Mouse (Mus musculus) gastrocnemius, adult 2 months (tissue): ENCODE data around the gene Stk31. TPM values are rescaled to one million over a fixed set of nuclear protein-coding genes. Genes with fewer than 3 reads are reported as not detected.

Experiments
- DNase-seq: peaks from one replicate; pipeline ENCODE4 v3.0.0; 2022
- H3K27ac ChIP-seq: fragments of 200-600 bp; 2 replicates; pipeline ENCODE4 v1.8.1; 2022; ENCODE audit warnings: mild to moderate bottlenecking
- H3K4me3 ChIP-seq: fragments of 200-600 bp; 2 replicates; pipeline ENCODE4 v1.8.1; 2022; ENCODE audit warnings: mild to moderate bottlenecking, moderate library complexity
- CTCF ChIP-seq: fragments of 200-600 bp; IDR thresholded peaks from 2 replicates; pipeline ENCODE4 v1.8.1; 2022; ENCODE audit warnings: antibody characterized with exemption, mild to moderate bottlenecking, moderate library complexity
- intact Hi-C: fragments of 180-260 bp; cut with DNase I; formaldehyde crosslinking; loops from one replicate; pipeline ENCODE4 v1.15.1; 2025
- long read RNA-seq, 2 experiments: library from polyadenylated mRNA; stranded (forward); transcript quantifications; one replicate each; pipeline ENCODE4 v2.0.0; 2021
- total RNA-seq, 2 experiments: library from RNA; stranded (reverse); gene quantifications; 2 replicates each; pipeline ENCODE4 v1.2.3; 2021

Gene Stk31
- total RNA-seq = not detected
- long read RNA-seq, experiment 1 = 0 reads
- long read RNA-seq, experiment 2 = 0 reads

DNA sequence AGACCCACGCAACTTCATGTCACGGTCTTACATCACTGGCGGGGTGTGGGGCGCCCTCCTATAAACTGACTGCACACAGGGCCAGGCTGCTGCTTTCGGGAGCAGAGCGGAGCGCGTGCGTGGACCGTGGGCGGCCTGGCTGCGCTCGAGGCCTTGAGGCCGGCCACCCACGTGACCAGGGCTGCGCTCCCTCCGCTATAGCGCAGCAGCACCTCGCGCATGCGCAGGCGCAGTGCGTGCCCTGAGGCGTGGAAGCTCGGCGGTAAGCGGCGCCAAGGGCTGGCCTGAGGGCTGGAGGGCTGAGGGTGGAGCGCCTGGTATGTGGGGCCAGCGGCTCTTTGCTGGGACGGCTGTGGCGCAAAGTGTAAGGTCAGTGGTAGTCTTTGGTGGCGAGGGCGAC, at the start of gene Stk31:
Gene Stk31, plus strand, starts transcription at position 289 of the 400 bp plus-strand sequence.
- no peak within 1 kb of the TSS; the same call in 1 of the 2 replicates for H3K4me3 ChIP-seq
- TF ChIP-seq CTCF = no peak
- peak; percentile 49 for DNase-seq
- intact Hi-C loops = loop anchor here (10.0 kb wide), 1 partner anchor 341 kb away; no protein-coding TSS in a partner anchor
- no peak within 1 kb of the TSS for H3K27ac ChIP-seq

- Histone ChIP-seq H3K4me3 (no peak overlapping the region), H3K27ac (no peak overlapping the region)
- TF ChIP-seq CTCF = no peak
- DNase-seq = no peak
- intact Hi-C loops = no loop called here
These were observed 45.6 kb upstream of the Stk31 start for GRCm38 (mm10) chr6:49349826-49350225.

- Histone ChIP-seq H3K4me3 (no peak overlapping the region), H3K27ac (no peak overlapping the region)
- TF ChIP-seq CTCF = no peak
- intact Hi-C loops = no loop called here
- DNase-seq = no peak
These were observed 40.8 kb upstream of the Stk31 start for GRCm38 (mm10) chr6:49354613-49355012.

- TF ChIP-seq CTCF = peak; percentile 17; the same call in 1 of the 2 replicates
- intact Hi-C loops = no loop called here
- Histone ChIP-seq H3K27ac (no peak overlapping the region), H3K4me3 (no peak overlapping the region)
- DNase-seq = no peak
These were observed 40.2 kb upstream of the Stk31 start for GRCm38 (mm10) chr6:49355171-49355570.

DNA sequence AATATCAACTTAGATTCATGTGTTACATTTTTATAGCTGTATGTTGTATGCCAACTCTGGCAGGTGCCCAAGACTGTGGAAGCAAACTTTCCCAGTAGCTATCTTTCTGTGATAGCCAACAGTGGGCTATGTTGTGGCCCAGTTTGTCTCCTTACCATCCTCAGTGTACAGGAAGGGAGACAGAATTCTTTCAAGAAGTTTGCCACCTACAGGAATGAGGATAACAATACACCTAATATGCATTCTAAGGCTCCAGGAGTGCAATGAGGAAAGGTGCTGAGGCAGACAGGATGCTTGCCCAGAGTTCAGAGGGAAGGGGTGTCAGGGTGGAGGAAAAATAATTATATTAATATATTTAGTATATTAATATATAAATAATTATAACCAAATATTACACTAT, 35.0 kb upstream of the Stk31 start:
- Histone ChIP-seq H3K27ac (no peak overlapping the region), H3K4me3 (no peak overlapping the region)
- DNase-seq = no peak
- peak; percentile 10; the same call in 1 of the 2 replicates for TF ChIP-seq CTCF
- intact Hi-C loops = no loop called here

- intact Hi-C loops = loop anchor here (2.0 kb wide), 1 partner anchor 49 kb away; the partner anchor contains the start of gene Ccdc126
- TF ChIP-seq CTCF = peak; percentile 33; the same call in 1 of the 2 replicates
- Histone ChIP-seq H3K4me3 (peak within 1 kb of the TSS; percentile 79), H3K27ac (peak within 1 kb of the TSS; percentile 81)
- peak; percentile 86 for DNase-seq
These were observed 28.0 kb upstream of the Stk31 start, which contains the start of gene Fam221a for GRCm38 (mm10) chr6:49367159-49368054. Gene Fam221a, plus strand, starts transcription at chr6:49367739.

DNA sequence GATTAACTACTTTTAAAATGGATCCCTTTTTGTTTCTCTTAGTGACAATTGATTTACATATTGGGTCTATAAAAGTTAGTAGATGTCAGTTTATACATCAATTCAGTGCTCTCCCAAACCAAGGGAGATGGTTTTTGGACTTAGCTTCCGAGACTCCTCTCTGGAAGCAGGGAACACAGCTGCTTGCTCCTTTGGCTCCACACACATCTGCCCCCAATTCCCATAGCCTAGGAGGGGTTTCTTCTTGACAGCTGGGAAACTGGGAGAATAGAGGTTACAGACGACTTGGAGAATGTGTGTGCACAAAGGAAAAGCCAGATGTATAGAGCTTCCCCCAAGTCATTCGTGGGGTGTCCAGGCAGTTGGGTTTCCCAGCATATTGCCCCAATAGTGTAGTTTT, 27.2 kb upstream of the Stk31 start:
- no peak for DNase-seq
- intact Hi-C loops = no loop called here
- peak overlapping the region; percentile 79 for H3K4me3 ChIP-seq
- TF ChIP-seq CTCF = no peak
- peak overlapping the region; percentile 81 for H3K27ac ChIP-seq

DNA sequence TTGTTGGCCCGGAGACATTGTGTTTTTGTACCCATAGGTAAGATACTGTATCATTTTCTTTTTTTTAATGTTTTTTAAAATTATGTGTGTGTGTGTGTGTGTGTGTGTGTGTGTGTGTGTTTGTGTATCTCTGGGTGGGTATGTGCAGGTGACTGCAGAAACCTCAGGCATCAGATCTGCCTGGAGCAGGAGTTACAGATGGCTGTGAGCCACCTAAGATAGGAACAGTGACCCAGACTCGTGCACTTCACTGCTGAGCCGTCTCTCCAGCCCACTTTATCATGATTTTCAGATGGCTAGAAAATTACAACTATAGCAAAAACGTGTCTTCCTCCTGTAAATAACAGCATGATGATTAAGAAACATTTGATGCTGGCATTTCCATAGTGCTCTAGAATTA, 22.7 kb upstream of the Stk31 start:
- no peak for DNase-seq
- TF ChIP-seq CTCF = no peak
- no peak overlapping the region for H3K4me3 ChIP-seq
- H3K27ac ChIP-seq = no peak overlapping the region
- intact Hi-C loops = no loop called here

- no peak overlapping the region for H3K27ac ChIP-seq
- intact Hi-C loops = no loop called here
- no peak overlapping the region for H3K4me3 ChIP-seq
- no peak for TF ChIP-seq CTCF
- DNase-seq = no peak
These were observed 21.5 kb upstream of the Stk31 start for GRCm38 (mm10) chr6:49373943-49374342.

DNA sequence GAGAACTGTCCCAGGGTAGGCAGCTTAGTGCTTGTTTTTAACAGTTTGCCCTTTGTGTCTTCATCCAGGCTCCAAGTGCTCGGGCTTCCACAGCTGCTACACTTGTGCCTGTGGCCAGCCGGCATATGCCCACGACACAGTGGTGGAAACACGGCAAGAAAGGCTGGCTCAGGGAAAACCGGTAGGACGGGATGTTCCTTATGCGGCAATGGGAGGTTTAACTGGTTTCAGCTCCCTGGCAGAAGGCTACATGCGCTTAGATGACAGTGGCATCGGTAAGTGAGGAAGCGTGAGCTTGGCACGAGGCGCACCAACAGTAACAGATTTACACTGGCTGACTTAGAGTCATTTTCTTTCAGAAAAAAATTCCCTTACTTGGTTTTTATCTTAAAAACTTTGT, 17.1 kb upstream of the Stk31 start:
- no peak for DNase-seq
- no peak for TF ChIP-seq CTCF
- H3K27ac ChIP-seq = no peak overlapping the region
- H3K4me3 ChIP-seq = no peak overlapping the region
- intact Hi-C loops = no loop called here

DNA sequence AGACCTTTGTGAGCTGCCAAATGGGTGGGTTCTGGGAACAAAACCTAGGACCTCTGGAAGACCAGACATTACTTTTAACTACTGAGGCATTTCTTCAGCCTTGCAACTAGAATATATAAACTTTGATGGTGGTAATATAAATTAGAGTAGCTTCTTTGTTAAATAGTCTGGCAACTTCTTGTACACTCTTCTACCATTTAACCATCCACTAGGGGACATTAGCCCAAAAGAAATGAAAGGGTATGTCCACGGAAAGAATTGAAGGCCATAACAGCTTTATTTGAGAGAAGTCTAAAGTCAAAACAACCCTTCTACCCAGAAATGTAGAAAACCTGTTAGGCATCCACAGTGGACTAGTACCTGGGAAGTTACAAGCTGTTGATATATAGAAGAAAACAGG, 1.1 kb upstream of the Stk31 start:
- intact Hi-C loops = loop anchor here (10.0 kb wide), 1 partner anchor 339 kb away; no protein-coding TSS in a partner anchor
- no peak for DNase-seq
- no peak overlapping the region for H3K27ac ChIP-seq
- TF ChIP-seq CTCF = peak; percentile 41; the same call in 1 of the 2 replicates
- no peak overlapping the region for H3K4me3 ChIP-seq

DNA sequence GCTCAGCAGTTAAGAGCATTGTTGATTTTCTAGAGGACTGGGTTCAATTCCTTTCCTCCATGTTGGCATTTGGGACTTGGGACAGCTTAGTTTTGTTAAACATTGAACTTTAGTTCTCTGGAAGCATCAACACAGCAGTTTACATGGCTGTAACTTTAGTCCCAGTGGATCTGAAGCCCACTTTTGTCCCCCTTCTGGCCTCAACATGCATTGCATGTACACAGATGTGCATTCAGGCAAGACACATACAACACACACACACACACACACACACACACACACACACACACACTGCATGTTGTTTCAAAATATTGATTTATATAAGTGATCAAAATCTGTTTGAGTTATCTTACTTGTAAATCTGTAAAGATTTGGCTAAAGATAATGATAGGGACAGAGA, 2.1 kb downstream of the Stk31 start:
- Histone ChIP-seq H3K27ac (no peak overlapping the region), H3K4me3 (no peak overlapping the region)
- TF ChIP-seq CTCF = peak; percentile 25; the same call in 1 of the 2 replicates
- intact Hi-C loops = loop anchor here (10.0 kb wide), 1 partner anchor 343 kb away; no protein-coding TSS in a partner anchor
- DNase-seq = no peak

- TF ChIP-seq CTCF = peak; percentile 76
- no peak for DNase-seq
- intact Hi-C loops = loop anchor here (1.0 to 10.0 kb wide), 2 partner anchors 129 to 344 kb away; no protein-coding TSS in a partner anchor
These were observed 3.0 kb downstream of the Stk31 start for GRCm38 (mm10) chr6:49398365-49398764.

More at GRCm38 (mm10) chr6:49398365-49398764, 3.0 kb downstream of the Stk31 start:
- H3K27ac ChIP-seq = no peak overlapping the region
- H3K4me3 ChIP-seq = no peak overlapping the region
